Mouse (Mus musculus) stomach, embryonic 14.5 days (tissue): ENCODE measurements around the gene Plscr1. TPM values are rescaled to one million over a fixed set of nuclear protein-coding genes. Genes with fewer than 3 reads are reported as not detected.
A peak's percentile ranks its signal among the peaks of the same experiment; 100 is the strongest.

ENCODE experiments used
- ATAC-seq: fragments of 200-750 bp; cut with Nextera tagmentation; 2 replicates; pipeline ENCODE4 v1.8.0; 2017; ENCODE audit warnings: low read depth, moderate TSS enrichment; ENCODE audit not compliant: insufficient number of reproducible peaks, insufficient read depth, low FRiP score
- H3K27ac ChIP-seq: fragments of 300-500 bp; sonication (generic); 2 replicates; pipeline ENCODE4 v1.5.1; 2014; ENCODE audit warnings: mild to moderate bottlenecking, low read length, moderate library complexity, mixed read lengths
- H3K27me3 ChIP-seq: fragments of 300-500 bp; sonication (generic); 2 replicates; pipeline ENCODE4 v1.6.1; 2014; ENCODE audit warnings: low read length, control low read depth, mixed read lengths; ENCODE audit not compliant: control insufficient read depth, insufficient read depth
- H3K36me3 ChIP-seq: fragments of 300-500 bp; sonication (generic); 2 replicates; pipeline ENCODE4 v1.6.1; 2014; ENCODE audit warnings: mild to moderate bottlenecking, control low read depth, low read length, moderate library complexity, mixed read lengths; ENCODE audit not compliant: control insufficient read depth, insufficient read depth
- H3K4me1 ChIP-seq: fragments of 300-500 bp; sonication (generic); 2 replicates; pipeline ENCODE4 v1.6.1; 2014; ENCODE audit warnings: low read length, control low read depth, mixed read lengths; ENCODE audit not compliant: control insufficient read depth, insufficient read depth
- H3K4me2 ChIP-seq: fragments of 300-500 bp; sonication (generic); replicated peaks from 2 replicates; pipeline ENCODE4 v1.6.1; 2014; ENCODE audit warnings: low read depth, low read length, control low read depth
- H3K4me3 ChIP-seq: fragments of 300-500 bp; sonication (generic); 2 replicates; pipeline ENCODE4 v1.5.1; 2014; ENCODE audit warnings: low read depth, low read length, control low read depth
- H3K9ac ChIP-seq: fragments of 300-500 bp; sonication (generic); replicated peaks from 2 replicates; pipeline ENCODE4 v1.6.1; 2014; ENCODE audit warnings: low read depth, mild to moderate bottlenecking, control low read depth, low read length, moderate library complexity, mixed read lengths
- H3K9me3 ChIP-seq: fragments of 300-500 bp; sonication (generic); 2 replicates; pipeline ENCODE4 v1.6.1; 2016; ENCODE audit warnings: low read depth, low read length, control low read depth; ENCODE audit not compliant: control insufficient read depth
- WGBS: fragments of 180-500 bp; shearing (Covaris S2); extraction: QIAGEN DNeasy Blood & Tissue Kit; methylation state at CpG from one replicate; pipeline ENCODE4 v1.1.7; 2014; 5-methylcytosine and 5-hydroxymethylcytosine counted together
- polyA plus RNA-seq: library from polyadenylated mRNA; unstranded; fragments of >200 nt; fragmentation: Nextera tagmentation; extraction: Ambion mirVana; gene quantifications from 2 replicates; pipeline ENCODE4 v1.2.1, GENCODE M21; 2014

The Plscr1 gene
- polyA plus RNA-seq, 1 experiment from 2014 or later, result 51.4 TPM

DNA sequence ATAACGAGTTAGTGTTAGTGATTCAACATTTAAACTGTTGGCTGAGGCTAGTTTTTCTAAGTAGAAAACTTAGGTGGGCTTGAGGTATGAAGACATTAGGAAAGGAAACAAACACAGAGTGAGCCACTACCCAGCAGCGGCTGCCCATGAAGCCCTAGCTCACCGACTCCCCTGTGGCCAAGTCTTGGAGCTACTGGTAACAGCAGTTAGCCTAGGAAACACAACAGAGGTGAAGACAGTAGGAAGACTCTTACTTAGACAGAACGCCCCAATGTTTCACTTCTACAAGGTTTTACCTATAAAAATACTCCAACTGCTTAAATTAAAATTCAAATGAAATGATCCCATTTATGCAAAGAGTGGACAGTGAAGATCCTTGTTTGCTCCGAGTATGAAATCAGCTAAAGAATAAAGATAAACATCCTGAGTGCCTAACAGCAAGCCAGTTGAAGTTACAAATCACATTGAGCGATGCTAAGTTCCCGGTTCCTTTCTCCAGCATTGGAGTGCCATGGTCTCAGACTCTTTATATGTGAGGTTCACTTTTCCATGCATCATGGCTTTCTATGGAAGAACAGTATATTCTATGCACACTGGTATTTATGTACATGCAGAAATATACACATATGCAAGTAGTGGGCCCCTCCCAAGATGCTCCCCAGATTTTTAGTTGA lies 640 bp upstream of the Plscr1 start:
- Histone ChIP-seq H3K4me2 (no peak overlapping the region), H3K9me3 (no peaks in the 10 kb centered on the region), H3K4me3 (no peak overlapping the region), H3K36me3 (no peaks in the 10 kb centered on the region), H3K4me1 (peaks cover 8% of the 10 kb centered on the region), H3K9ac (no peak overlapping the region), H3K27ac (no peak overlapping the region), H3K27me3 (no peaks in the 10 kb centered on the region)
- no peak for ATAC-seq
- 79% methylated on average over 7 of the region's 7 CpGs for WGBS

DNA sequence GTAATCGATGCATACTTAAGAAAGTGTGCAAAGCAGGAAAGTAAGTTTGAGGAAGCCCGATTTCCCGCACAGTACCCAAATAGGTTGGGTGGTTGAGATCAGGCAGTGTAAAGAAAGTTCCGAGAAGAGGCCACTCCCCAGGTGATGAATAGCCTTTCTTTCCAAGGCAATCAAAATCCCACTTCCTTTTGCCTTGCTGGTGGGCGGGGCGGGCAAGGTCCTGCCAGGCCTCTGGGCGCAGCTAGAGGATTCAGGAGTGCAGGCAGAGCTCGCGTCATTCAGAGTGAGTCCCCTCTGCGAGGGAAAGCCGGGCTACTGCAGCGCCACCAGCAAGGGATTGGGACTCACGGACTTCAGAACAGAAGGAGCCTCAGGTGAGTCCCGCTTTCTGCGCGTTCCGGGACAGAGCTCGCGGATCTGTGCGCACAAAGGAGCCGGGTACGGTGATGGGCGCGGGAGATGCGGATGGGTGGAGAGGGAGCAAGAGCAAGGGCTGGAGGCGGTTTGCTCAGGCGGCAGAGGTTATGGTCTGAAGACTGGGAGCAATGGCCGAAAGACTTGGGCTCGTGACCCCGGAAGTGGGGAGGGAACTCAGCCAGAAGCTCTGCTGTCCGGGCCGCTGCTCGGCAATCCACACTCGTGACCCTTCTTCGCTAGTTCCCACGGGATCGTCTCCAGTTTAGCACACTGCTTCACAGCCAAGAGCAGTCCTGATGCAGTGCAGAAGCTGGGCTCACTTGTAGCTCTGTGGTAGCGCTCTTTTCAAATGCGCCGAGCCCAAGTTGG lies 630 bp downstream of the Plscr1 start:
- Histone ChIP-seq H3K4me2 (peak overlapping the region; percentile 51), H3K27ac (peak overlapping the region; percentile 94), H3K9me3 (no peaks in the 10 kb centered on the region), H3K4me3 (peak overlapping the region; percentile 65), H3K4me1 (peaks cover 8% of the 10 kb centered on the region), H3K27me3 (no peaks in the 10 kb centered on the region), H3K9ac (peak overlapping the region; percentile 72), H3K36me3 (no peaks in the 10 kb centered on the region)
- ATAC-seq, result peak; percentile 96
- WGBS, result under 1% methylated on average over 40 of the region's 40 CpGs

DNA sequence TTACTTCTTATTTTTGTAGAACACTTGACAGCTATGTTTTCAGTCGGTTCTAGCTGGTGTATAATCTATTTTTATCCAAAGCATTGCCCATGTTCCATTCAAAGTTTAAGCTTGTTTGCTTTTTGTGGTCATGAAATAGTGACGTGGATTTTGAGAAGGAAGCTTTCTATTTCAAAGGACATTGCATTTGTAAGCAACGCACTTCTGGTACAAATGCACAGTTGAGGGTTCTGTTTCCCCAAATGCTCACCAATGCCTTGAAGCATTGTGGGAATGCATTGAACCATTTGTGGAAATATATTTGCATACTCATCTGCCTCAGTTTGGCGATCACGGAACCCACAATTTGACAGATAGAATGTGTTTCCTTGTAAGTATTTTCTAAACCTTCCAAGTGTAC lies 3.2 kb downstream of the Plscr1 start:
- peaks cover 8% of the 10 kb centered on the region for H3K4me1 ChIP-seq
- 82% methylated on average over 5 of the region's 5 CpGs for WGBS
- no peaks in the 10 kb centered on the region for H3K9me3 ChIP-seq
- H3K36me3 ChIP-seq, result no peaks in the 10 kb centered on the region
- no peaks in the 10 kb centered on the region for H3K27me3 ChIP-seq
- H3K4me3 ChIP-seq, result no peak overlapping the region
- no peak overlapping the region for H3K4me2 ChIP-seq
- no peak for ATAC-seq
- no peak overlapping the region for H3K27ac ChIP-seq
- no peak overlapping the region for H3K9ac ChIP-seq

DNA sequence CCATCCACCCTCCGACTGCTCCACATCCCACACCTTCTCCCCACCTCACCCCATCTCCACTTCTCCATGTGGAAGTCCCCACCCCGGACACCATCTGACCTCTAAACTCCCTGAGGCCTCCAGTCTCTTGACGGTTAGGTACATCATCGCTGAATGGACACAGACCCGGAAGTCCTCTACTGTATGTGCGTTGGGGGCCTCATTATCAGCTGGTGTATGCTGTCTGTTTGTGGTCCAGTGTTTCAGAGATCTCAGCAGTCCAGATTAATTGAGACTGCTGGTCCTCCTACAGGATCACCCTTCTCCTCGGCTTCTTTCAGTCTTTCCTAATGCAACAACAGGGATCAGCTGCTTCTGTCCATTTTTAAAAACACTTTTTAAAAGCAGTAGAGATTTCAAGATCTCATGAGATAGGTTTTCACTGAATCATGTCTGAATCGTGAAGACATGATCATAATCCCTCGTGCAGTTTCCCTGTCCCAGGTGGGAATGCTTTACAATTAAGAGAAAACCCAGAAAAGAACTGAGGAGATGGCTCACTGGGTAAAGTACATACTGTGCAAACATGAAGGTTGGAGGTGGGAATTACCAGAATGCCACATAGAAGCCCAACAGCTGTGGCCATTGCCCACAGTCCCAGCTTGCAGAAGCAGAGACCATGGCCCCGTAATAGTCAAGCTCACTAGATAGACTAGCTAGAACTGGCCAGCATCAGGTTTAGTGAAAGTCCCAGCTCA lies 4.2 kb downstream of the Plscr1 start:
- Histone ChIP-seq H3K27me3 (no peaks in the 10 kb centered on the region), H3K4me3 (no peak overlapping the region), H3K9ac (no peak overlapping the region), H3K27ac (no peak overlapping the region), H3K4me2 (no peak overlapping the region), H3K4me1 (peaks cover 8% of the 10 kb centered on the region), H3K9me3 (no peaks in the 10 kb centered on the region), H3K36me3 (no peaks in the 10 kb centered on the region)
- no peak for ATAC-seq
- WGBS, result 90% methylated on average over 10 of the region's 10 CpGs

DNA sequence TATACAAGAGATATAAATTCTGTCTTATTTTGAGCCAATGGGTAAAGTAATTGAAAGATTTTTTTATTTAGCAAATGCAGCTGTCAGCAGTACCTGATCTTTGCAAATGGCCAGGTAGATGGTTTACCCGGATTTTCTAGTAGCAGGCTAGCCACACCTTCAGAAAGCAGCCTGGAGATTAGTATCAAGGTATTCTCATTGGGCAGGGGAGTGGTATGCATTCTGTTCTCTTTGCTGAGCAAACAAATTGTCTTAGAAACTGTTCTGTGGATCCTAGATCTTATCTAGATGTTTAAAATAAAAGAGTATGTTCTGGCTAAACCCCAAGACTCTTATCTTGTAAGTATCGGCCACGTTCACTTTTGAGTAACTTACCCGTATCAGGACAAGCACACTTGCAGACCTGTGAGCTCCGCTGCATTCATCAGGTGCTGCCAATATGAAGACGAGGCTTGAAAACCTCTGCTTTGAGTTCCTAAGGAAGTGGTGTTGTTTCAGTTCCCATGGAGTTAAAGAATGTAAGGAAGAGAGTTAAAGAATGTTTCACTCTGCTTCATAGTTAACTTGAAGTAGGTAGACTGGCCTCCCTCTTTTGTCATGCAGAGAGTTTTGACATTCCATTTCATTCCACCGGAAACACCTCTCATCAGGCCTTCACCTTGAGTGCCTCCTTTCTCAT lies 11.1 kb downstream of the Plscr1 start:
- no peaks in the 10 kb centered on the region for H3K4me1 ChIP-seq
- no peak overlapping the region for H3K9ac ChIP-seq
- H3K27ac ChIP-seq, result no peak overlapping the region
- no peaks in the 10 kb centered on the region for H3K27me3 ChIP-seq
- no peak overlapping the region for H3K4me2 ChIP-seq
- ATAC-seq, result peak; percentile 58; the same call in 1 of the 2 replicates
- H3K4me3 ChIP-seq, result no peak overlapping the region
- H3K36me3 ChIP-seq, result peaks cover 9% of the 10 kb centered on the region
- H3K9me3 ChIP-seq, result no peaks in the 10 kb centered on the region
- WGBS, result 67% methylated on average over 7 of the region's 7 CpGs

DNA sequence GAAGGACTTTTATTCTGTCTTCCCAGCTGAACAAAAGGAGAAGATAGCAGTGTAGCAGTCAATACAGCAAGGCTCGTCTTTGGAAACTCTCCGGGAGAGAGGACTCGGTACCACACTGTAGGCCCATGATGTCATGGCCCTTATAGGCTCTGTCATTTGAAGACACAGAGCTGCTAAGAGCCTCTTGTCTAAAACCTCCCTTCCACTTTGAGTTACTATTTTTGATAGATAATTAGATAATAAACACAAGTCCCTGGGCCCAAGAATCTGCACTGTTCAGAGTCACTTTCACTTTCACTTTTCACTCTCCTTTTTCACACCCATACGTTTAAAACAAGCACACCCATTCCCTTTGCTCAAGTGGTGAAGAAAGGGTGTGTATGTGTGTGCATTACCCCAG lies 16.2 kb downstream of the Plscr1 start:
- ATAC-seq, result no peak
- H3K9ac ChIP-seq, result no peak overlapping the region
- no peaks in the 10 kb centered on the region for H3K9me3 ChIP-seq
- peaks cover 16% of the 10 kb centered on the region for H3K36me3 ChIP-seq
- no peak overlapping the region for H3K27ac ChIP-seq
- no peaks in the 10 kb centered on the region for H3K27me3 ChIP-seq
- WGBS, result 66% methylated on average over 4 of the region's 4 CpGs
- H3K4me3 ChIP-seq, result no peak overlapping the region
- 0 out of 2 replicates have a peak, but pooled peaks cover 3% of the 10 kb centered on the region for H3K4me1 ChIP-seq
- H3K4me2 ChIP-seq, result no peak overlapping the region

DNA sequence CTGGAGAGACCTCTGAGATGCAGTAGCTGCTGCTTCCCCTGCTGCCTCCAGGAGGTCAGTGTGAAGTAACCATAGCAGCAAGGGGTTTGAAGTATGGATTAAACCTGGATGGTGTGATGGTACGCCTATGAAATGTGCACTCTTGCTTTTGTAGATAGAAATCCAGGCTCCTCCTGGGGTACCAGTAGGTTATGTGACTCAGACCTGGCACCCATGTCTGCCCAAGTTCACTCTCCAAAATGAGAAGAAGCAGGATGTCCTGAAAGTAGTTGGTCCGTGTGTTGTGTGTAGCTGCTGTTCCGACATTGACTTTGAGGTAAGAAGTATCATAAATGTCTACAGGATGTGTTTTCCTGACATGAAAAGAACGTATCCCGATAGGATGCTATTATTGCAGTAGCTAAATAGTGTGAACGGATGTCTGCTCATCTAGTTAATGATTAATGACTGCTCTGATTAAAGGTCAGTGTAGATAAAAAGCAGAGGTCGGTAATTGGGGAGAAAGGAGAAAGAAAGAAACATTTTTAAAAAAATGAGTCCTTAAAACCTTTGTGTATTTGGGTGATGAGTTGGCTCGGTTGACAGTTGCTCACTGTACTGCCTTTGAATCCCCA lies 17.1 kb downstream of the Plscr1 start:
- Histone ChIP-seq H3K9ac (no peak overlapping the region), H3K4me3 (no peak overlapping the region), H3K27ac (peak overlapping the region; percentile 55; the same call in 1 of the 2 replicates), H3K4me1 (0 out of 2 replicates have a peak, but pooled peaks cover 3% of the 10 kb centered on the region), H3K4me2 (no peak overlapping the region), H3K36me3 (peaks cover 16% of the 10 kb centered on the region), H3K27me3 (no peaks in the 10 kb centered on the region), H3K9me3 (no peaks in the 10 kb centered on the region)
- 52% methylated on average over 8 of the region's 8 CpGs for WGBS
- no peak for ATAC-seq
